Mouse (Mus musculus) CH12.LX (cell line): ENCODE measurements around the gene Tmem132d. TPM values are rescaled to one million over a fixed set of nuclear protein-coding genes. Genes with fewer than 3 reads are reported as not detected.

Source experiments
- DNase-seq: peaks from one replicate; pipeline ENCODE4 v3.0.0-alpha.2; 2013; ENCODE audit errors: extremely low read depth
- H3K27ac ChIP-seq: 2 replicates; pipeline ENCODE4 v1.5.1; 2012; ENCODE audit warnings: low read depth, mild to moderate bottlenecking, control low read depth, moderate library complexity; ENCODE audit not compliant: insufficient read depth
- H3K27me3 ChIP-seq: replicated peaks from 2 replicates; pipeline ENCODE3; 2012; ENCODE audit warnings: inconsistent platforms
- H3K36me3 ChIP-seq, 2 experiments: replicated peaks in 1 of 2; 2 replicates each; pipeline versions ENCODE3 to v1.6.1; 2012; ENCODE audit warnings: inconsistent platforms in 1 of 2, low read length in 1 of 2, mild to moderate bottlenecking in 1 of 2, mixed read lengths in 1 of 2, moderate library complexity in 1 of 2; ENCODE audit not compliant: control insufficient read depth in 1 of 2, insufficient read depth in 1 of 2
- H3K4me1 ChIP-seq, 2 experiments: 2 replicates each; pipeline ENCODE4 v1.6.1; 2012; ENCODE audit warnings: inconsistent platforms in 1 of 2, moderate library complexity in 1 of 2; ENCODE audit not compliant: insufficient read depth in 2 of 2, control insufficient read depth in 1 of 2
- H3K4me2 ChIP-seq: 2 replicates; pipeline ENCODE4 v1.6.1; 2012; ENCODE audit warnings: low read depth, mild to moderate bottlenecking, control low read depth; ENCODE audit not compliant: poor library complexity, insufficient read depth, severe bottlenecking
- H3K4me3 ChIP-seq, 3 experiments: fragments of 150-350 bp in 1 of 3; sonication (generic) in 1 of 3; replicated peaks in 1 of 3; 2 replicates each; pipeline versions ENCODE3 to v1.5.1; 2011 to 2012; ENCODE audit warnings: low read depth in 2 of 3, low read length in 2 of 3, mild to moderate bottlenecking in 2 of 3, moderate library complexity in 2 of 3, control low read depth in 1 of 3, improper control_type of control experiment in 1 of 3, inconsistent platforms in 1 of 3, mixed read lengths in 1 of 3; ENCODE audit not compliant: poor library complexity in 1 of 3
- H3K79me2 ChIP-seq: replicated peaks from 2 replicates; pipeline ENCODE4 v1.6.1; 2012; ENCODE audit warnings: mild to moderate bottlenecking, moderate library complexity; ENCODE audit not compliant: control insufficient read depth, poor library complexity, insufficient read depth, severe bottlenecking; ENCODE audit errors: extremely low read depth
- H3K9ac ChIP-seq: 2 replicates; pipeline ENCODE4 v1.6.1; 2012; ENCODE audit warnings: low read depth, mild to moderate bottlenecking, control low read depth, moderate library complexity; ENCODE audit not compliant: insufficient read depth
- H3K9me3 ChIP-seq: replicated peaks from 2 replicates; pipeline ENCODE3; 2012; ENCODE audit warnings: low read length, inconsistent platforms, mixed read lengths
- CHD2 ChIP-seq: IDR thresholded peaks from 2 replicates; pipeline ENCODE4 v1.6.1; 2011; ENCODE audit warnings: low read length, improper control_type of control experiment
- CTCF ChIP-seq, 2 experiments: IDR thresholded peaks in 1 of 2; conservative IDR thresholded peaks in 1 of 2; 2 replicates each; pipeline ENCODE4 v1.5.1; 2011 to 2012; ENCODE audit warnings: low read depth in 2 of 2, low read length in 2 of 2, improper control_type of control experiment in 1 of 2, inconsistent platforms in 1 of 2, mild to moderate bottlenecking in 1 of 2, moderate library complexity in 1 of 2
- ELF1 ChIP-seq: IDR thresholded peaks from 2 replicates; pipeline ENCODE4 v1.6.1; 2014; ENCODE audit warnings: low read depth, mild to moderate bottlenecking, inconsistent platforms, low read length, improper control_type of control experiment
- EP300 ChIP-seq: IDR thresholded peaks from 2 replicates; pipeline ENCODE4 v1.6.1; 2011; ENCODE audit warnings: low read length, improper control_type of control experiment
- MAX ChIP-seq: IDR thresholded peaks from 2 replicates; pipeline ENCODE4 v1.6.1; 2011; ENCODE audit warnings: low read length, improper control_type of control experiment
- MAZ ChIP-seq: IDR thresholded peaks from 2 replicates; pipeline ENCODE4 v1.6.1; 2012; ENCODE audit warnings: low read depth, mild to moderate bottlenecking, inconsistent platforms, low read length, improper control_type of control experiment, moderate library complexity
- MEF2A ChIP-seq: IDR thresholded peaks from 2 replicates; pipeline ENCODE4 v1.6.1; 2014; ENCODE audit warnings: low read depth, mild to moderate bottlenecking, inconsistent platforms, low read length, improper control_type of control experiment, borderline replicate concordance
- POLR2A ChIP-seq: IDR thresholded peaks from 2 replicates; pipeline ENCODE4 v1.6.1; 2011; ENCODE audit warnings: low read depth, mild to moderate bottlenecking, improper control_type of control experiment, low read length
- POLR2AphosphoS2 ChIP-seq: IDR thresholded peaks from 2 replicates; pipeline ENCODE4 v1.6.1; 2011; ENCODE audit warnings: low read depth, low read length, improper control_type of control experiment
- RAD21 ChIP-seq: IDR thresholded peaks from 2 replicates; pipeline ENCODE4 v1.6.1; 2011; ENCODE audit warnings: low read depth, mild to moderate bottlenecking, low read length, improper control_type of control experiment, moderate library complexity
- TBP ChIP-seq: conservative IDR thresholded peaks from 2 replicates; pipeline ENCODE4 v1.6.1; 2011; ENCODE audit warnings: low read depth, low read length, improper control_type of control experiment
- USF1 ChIP-seq: IDR thresholded peaks from 2 replicates; pipeline ENCODE4 v1.6.1; 2014; ENCODE audit warnings: low read depth, mild to moderate bottlenecking, inconsistent platforms, low read length, improper control_type of control experiment
- ZKSCAN1 ChIP-seq: IDR thresholded peaks from 2 replicates; pipeline ENCODE4 v1.6.1; 2012; ENCODE audit warnings: low read depth, inconsistent platforms, low read length, improper control_type of control experiment, borderline replicate concordance
- ZMIZ1 ChIP-seq: IDR thresholded peaks from 2 replicates; pipeline ENCODE4 v1.6.1; 2012; ENCODE audit warnings: low read depth, mild to moderate bottlenecking, inconsistent platforms, low read length, improper control_type of control experiment
- ZNF384 ChIP-seq: IDR thresholded peaks from 2 replicates; pipeline ENCODE4 v1.6.1; 2012; ENCODE audit warnings: low read depth, low read length, improper control_type of control experiment, inconsistent platforms
- dilution Hi-C: fragments of 300-500 bp; cut with MboI; formaldehyde crosslinking; loops from 2 replicates; pipeline ENCODE4 v1.14.3; 2020; ENCODE audit warnings: low sequenced_read_pairs; ENCODE audit not compliant: extremely low pct_unique_long_range_greater_than_20kb, extremely low pct_ligation_motif_present
- in situ Hi-C: fragments of 300-500 bp; cut with MboI; formaldehyde crosslinking; loops from 3 replicates; pipeline ENCODE4 v1.14.3; 2019; ENCODE audit warnings: low sequenced_read_pairs, low pct_ligation_motif_present, low pct_unique_long_range_greater_than_20kb, mixed read lengths
- polyA plus RNA-seq: library from polyadenylated mRNA; unstranded; fragments of >175 nt; gene quantifications from 2 replicates; pipeline ENCODE4 v1.2.1, GENCODE M21; 2012; ENCODE audit warnings: low read depth; ENCODE audit not compliant: insufficient read length
- total RNA-seq, 2 experiments: library from RNA; depleted of rRNA; stranded (reverse); fragments of 300-350 nt in 1 of 2; fragments of >200 nt in 1 of 2; gene quantifications; 2 replicates each; pipeline ENCODE4 v1.2.3; 2012 to 2014

Tmem132d gene
- total and polyA plus RNA-seq, 3 experiments, result not detected

GRCm38 (mm10) chr5:128439828-128440227, 7.0 kb upstream of the Tmem132d start:
- Histone ChIP-seq H3K9ac (no peak overlapping the region), H3K27me3 (no peaks in the 10 kb centered on the region), H3K27ac (no peak overlapping the region), H3K79me2 (no peaks in the 10 kb centered on the region), H3K4me2 (no peak overlapping the region), H3K9me3 (peaks cover 87% of the 10 kb centered on the region), H3K4me3 (no peak overlapping the region), H3K36me3 (no peaks in the 10 kb centered on the region), H3K4me1 (no peaks in the 10 kb centered on the region)
- in situ Hi-C loops (no loop called here), dilution Hi-C loops (no loop called here)
- TF ChIP-seq USF1 (no peak), CTCF (conservative IDR thresholded peaks at IDR 0.05 in 1 of 2, IDR thresholded peaks at IDR 0.05 in 1 of 2; ENCODE audit: low read depth in 2 of 2, low read length in 2 of 2) (0 out of 4 replicates have a peak, but pooled peaks of 1 of the 2 experiments have one; percentile 1)
- DNase-seq, result no peak

DNA sequence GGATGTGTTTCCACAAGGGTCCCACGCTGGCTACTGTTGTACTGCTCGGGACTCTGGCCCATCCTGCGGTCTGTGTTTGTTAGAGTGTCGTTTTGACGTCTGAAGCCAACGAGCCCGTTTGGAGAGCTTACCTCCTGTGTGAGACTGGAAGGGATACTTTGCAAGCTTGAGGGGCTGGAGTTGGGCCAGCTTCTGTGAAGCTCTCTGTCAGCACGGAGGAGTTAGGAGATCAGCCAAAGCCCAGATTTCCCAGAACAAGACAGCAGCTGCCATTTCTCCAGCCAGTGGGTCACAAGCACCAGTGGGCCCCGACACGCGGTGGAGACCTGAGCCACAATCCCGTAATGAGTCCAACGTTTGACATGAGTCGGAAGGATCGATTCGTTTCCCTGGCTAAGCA, 5.2 kb upstream of the Tmem132d start:
- in situ Hi-C loops, result no loop called here

GRCm38 (mm10) chr5:128436909-128437308, 4.0 kb upstream of the Tmem132d start:
- TF ChIP-seq CTCF (conservative IDR thresholded peaks at IDR 0.05 in 1 of 2, IDR thresholded peaks at IDR 0.05 in 1 of 2; ENCODE audit: low read depth in 2 of 2, low read length in 2 of 2) (no peak), MEF2A (no peak), USF1 (no peak), ZMIZ1 (no peak), ZNF384 (no peak), MAX (no peak), EP300 (no peak), POLR2AphosphoS2 (no peak), RAD21 (no peak), TBP (no peak), POLR2A (no peak)
- dilution Hi-C loops, result no loop called here
- Histone ChIP-seq H3K79me2 (no peaks in the 10 kb centered on the region), H3K36me3 (no peaks in the 10 kb centered on the region), H3K4me1 (no peaks in the 10 kb centered on the region), H3K27me3 (no peaks in the 10 kb centered on the region), H3K9ac (no peak overlapping the region), H3K27ac (no peak overlapping the region), H3K9me3 (peaks cover 90% of the 10 kb centered on the region), H3K4me2 (no peak overlapping the region), H3K4me3 (no peak overlapping the region)
- no peak for DNase-seq
- in situ Hi-C loops, result no loop called here

More for the DNA sequence above, 5.2 kb upstream of the Tmem132d start:
- Histone ChIP-seq H3K4me2 (no peak overlapping the region), H3K79me2 (no peaks in the 10 kb centered on the region), H3K4me3 (no peak overlapping the region), H3K36me3 (no peaks in the 10 kb centered on the region), H3K9ac (no peak overlapping the region), H3K27ac (no peak overlapping the region), H3K27me3 (no peaks in the 10 kb centered on the region), H3K4me1 (no peaks in the 10 kb centered on the region), H3K9me3 (peaks cover 92% of the 10 kb centered on the region)
- DNase-seq, result no peak
- dilution Hi-C loops, result no loop called here
- TF ChIP-seq MAZ, result no peak
- no peak for TF ChIP-seq CHD2
- TF ChIP-seq EP300, result no peak
- no peak for TF ChIP-seq ZKSCAN1
- no peak for TF ChIP-seq ELF1
